Mouse (Mus musculus): Measurements from ENCODE around the gene Ankrd54. TPM values are rescaled to one million over a fixed set of nuclear protein-coding genes. Genes with fewer than 3 reads are reported as not detected.
"Not testable (repeated sequence)": the region's sequence is repeated elsewhere in the genome, so short reads cannot be mapped to it uniquely, and the experiment has no call there.

The Ankrd54 gene
- polyA plus RNA-seq, 1 experiment from 2014 or later, result 59.7 TPM

DNA sequence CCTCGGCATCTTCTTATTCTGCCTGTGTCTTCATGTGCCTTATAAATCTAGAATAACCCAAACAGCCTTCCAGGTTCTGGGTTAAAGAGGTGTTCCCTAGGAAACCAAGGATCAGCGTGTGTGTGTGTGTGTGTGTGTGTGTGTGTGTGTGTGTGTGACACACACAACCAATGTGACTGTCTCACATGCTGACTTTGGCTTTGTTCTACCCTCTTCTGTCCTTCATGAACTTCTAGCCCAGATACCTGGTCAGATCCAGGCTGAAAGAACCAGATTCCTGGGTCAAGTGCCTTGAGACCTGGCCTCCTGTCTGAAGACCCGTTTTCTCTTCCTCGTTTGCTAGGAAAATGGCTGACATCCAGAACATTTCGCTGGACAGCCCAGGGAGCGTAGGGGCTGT lies 21.1 kb downstream of the Ankrd54 start, which contains the start of gene Galr3:
TSS of gene Galr3 (plus strand) at position 301 of the 400 bp plus-strand sequence.
- peak within 1 kb of the TSS; percentile 45 for H3K4me3 ChIP-seq (ENCODE audit: low read depth, low read length)
- DNase-seq (ENCODE audit: low spot score) (no peak), ATAC-seq (ENCODE audit: low FRiP score) (no peak)
- no peak within 1 kb of the TSS for H3K27ac ChIP-seq (ENCODE audit: low read depth, low read length)
- no peaks in the 10 kb centered on the region for H3K36me3 ChIP-seq (ENCODE audit: control insufficient read depth, insufficient read depth, low read length)
- H3K9me3 ChIP-seq (ENCODE audit: control insufficient read depth, low read length), result no peaks in the 10 kb centered on the region
- H3K4me2 ChIP-seq (replicated peaks; ENCODE audit: low read depth, low read length), result peak within 1 kb of the TSS; percentile 93
- 68% methylated on average over 6 of the region's 6 CpGs for WGBS
- peak within 1 kb of the TSS; percentile 27; the same call in 1 of the 2 replicates for H3K9ac ChIP-seq (ENCODE audit: low read depth, low read length)
- H3K27me3 ChIP-seq (ENCODE audit: control insufficient read depth, insufficient read depth, low read length), result peaks cover 33% of the 10 kb centered on the region
- H3K4me1 ChIP-seq (replicated peaks; ENCODE audit: control insufficient read depth, insufficient read depth, low read length), result peaks cover 8% of the 10 kb centered on the region

- Histone ChIP-seq H3K27me3 (ENCODE audit: control insufficient read depth, insufficient read depth, low read length) (peaks cover 33% of the 10 kb centered on the region), H3K4me1 (replicated peaks; ENCODE audit: control insufficient read depth, insufficient read depth, low read length) (peaks cover 8% of the 10 kb centered on the region), H3K4me3 (ENCODE audit: low read depth, low read length) (no peak overlapping the region), H3K9me3 (ENCODE audit: control insufficient read depth, low read length) (no peaks in the 10 kb centered on the region), H3K4me2 (replicated peaks; ENCODE audit: low read depth, low read length) (peak overlapping the region; percentile 29; the same call in 1 of the 2 replicates), H3K36me3 (ENCODE audit: control insufficient read depth, insufficient read depth, low read length) (no peaks in the 10 kb centered on the region), H3K9ac (ENCODE audit: low read depth, low read length) (no peak overlapping the region; the same call in 1 of the 2 replicates), H3K27ac (ENCODE audit: low read depth, low read length) (no peak overlapping the region)
- WGBS, result 22% methylated on average over 24 of the region's 24 CpGs
- peak; percentile 47 for DNase-seq (ENCODE audit: low spot score)
- ATAC-seq (ENCODE audit: low FRiP score), result no peak
Observed at GRCm38 (mm10) chr15:79040501-79041416, 21.9 kb downstream of the Ankrd54 start.

DNA sequence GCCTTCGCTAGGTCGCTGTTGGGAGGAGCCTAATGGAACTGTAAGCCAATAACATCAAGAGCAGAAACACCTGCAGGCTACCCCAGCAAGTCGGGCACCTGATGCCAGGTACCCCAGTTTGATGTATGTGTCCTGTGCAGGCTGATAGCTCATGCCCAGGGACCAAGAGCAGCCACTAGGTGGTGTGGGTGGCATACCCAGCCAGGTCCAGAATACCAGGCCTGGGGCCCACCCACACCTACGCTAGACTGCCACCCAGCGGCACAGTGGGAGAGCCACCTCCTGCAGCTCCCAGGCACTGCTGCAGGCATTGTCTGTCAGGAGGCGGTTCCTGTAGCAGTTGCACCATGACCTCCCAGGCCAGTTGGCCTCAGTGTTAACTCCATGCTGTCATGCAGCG lies 23.8 kb downstream of the Ankrd54 start:
- H3K4me2 ChIP-seq (replicated peaks; ENCODE audit: low read depth, low read length), result no peak overlapping the region
- H3K36me3 ChIP-seq (ENCODE audit: control insufficient read depth, insufficient read depth, low read length), result no peaks in the 10 kb centered on the region
- no peaks in the 10 kb centered on the region for H3K9me3 ChIP-seq (ENCODE audit: control insufficient read depth, low read length)
- peak; percentile 53; the same call in 1 of the 2 replicates for ATAC-seq (ENCODE audit: low FRiP score)
- peaks cover 6% of the 10 kb centered on the region for H3K4me1 ChIP-seq (replicated peaks; ENCODE audit: control insufficient read depth, insufficient read depth, low read length)
- H3K27me3 ChIP-seq (ENCODE audit: control insufficient read depth, insufficient read depth, low read length), result peaks cover 32% of the 10 kb centered on the region
- WGBS, result 22% methylated on average over 7 of the region's 7 CpGs
- DNase-seq (ENCODE audit: low spot score), result peak; percentile 69
- no peak overlapping the region for H3K27ac ChIP-seq (ENCODE audit: low read depth, low read length)
- H3K9ac ChIP-seq (ENCODE audit: low read depth, low read length), result no peak overlapping the region
- H3K4me3 ChIP-seq (ENCODE audit: low read depth, low read length), result no peak overlapping the region

- DNase-seq (ENCODE audit: low spot score) (no peak), ATAC-seq (ENCODE audit: low FRiP score) (no peak)
- 68% methylated on average over 10 of the region's 10 CpGs for WGBS
- Histone ChIP-seq H3K9ac (ENCODE audit: low read depth, low read length) (no peak overlapping the region), H3K27me3 (ENCODE audit: control insufficient read depth, insufficient read depth, low read length) (peaks cover 27% of the 10 kb centered on the region), H3K36me3 (ENCODE audit: control insufficient read depth, insufficient read depth, low read length) (no peaks in the 10 kb centered on the region), H3K27ac (ENCODE audit: low read depth, low read length) (no peak overlapping the region), H3K4me3 (ENCODE audit: low read depth, low read length) (no peak overlapping the region), H3K9me3 (ENCODE audit: control insufficient read depth, low read length) (no peaks in the 10 kb centered on the region), H3K4me1 (replicated peaks; ENCODE audit: control insufficient read depth, insufficient read depth, low read length) (peaks cover 6% of the 10 kb centered on the region), H3K4me2 (replicated peaks; ENCODE audit: low read depth, low read length) (no peak overlapping the region)
Observed at GRCm38 (mm10) chr15:79038331-79038730, 24.4 kb downstream of the Ankrd54 start.

DNA sequence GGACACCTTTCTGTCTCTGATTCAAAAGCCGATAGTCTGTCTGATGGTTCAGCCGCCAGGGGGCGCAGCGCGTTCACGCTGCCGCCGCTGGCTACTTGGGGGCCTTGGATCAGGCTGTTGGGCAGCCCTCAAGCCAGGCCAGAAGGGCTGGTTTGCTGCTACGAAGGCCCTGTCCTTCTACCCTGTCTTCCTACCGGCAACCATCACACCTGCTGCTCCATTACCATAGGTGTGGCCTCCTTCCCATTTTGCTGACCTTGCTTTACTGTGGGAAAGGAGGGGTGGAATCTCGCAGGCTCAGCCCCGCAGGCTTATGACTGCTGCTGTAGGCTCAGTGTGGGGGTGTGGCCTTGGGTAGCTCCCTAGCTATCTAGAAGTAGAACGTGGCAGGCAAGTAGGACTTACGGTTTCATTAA lies 24.8 kb downstream of the Ankrd54 start:
- peak; percentile 90 for DNase-seq (ENCODE audit: low spot score)
- Histone ChIP-seq H3K4me2 (replicated peaks; ENCODE audit: low read depth, low read length) (no peak overlapping the region), H3K27me3 (ENCODE audit: control insufficient read depth, insufficient read depth, low read length) (peaks cover 23% of the 10 kb centered on the region), H3K9me3 (ENCODE audit: control insufficient read depth, low read length) (no peaks in the 10 kb centered on the region), H3K27ac (ENCODE audit: low read depth, low read length) (no peak overlapping the region), H3K4me3 (ENCODE audit: low read depth, low read length) (no peak overlapping the region), H3K9ac (ENCODE audit: low read depth, low read length) (no peak overlapping the region), H3K4me1 (replicated peaks; ENCODE audit: control insufficient read depth, insufficient read depth, low read length) (peaks cover 3% of the 10 kb centered on the region; the same call in 1 of the 2 replicates), H3K36me3 (ENCODE audit: control insufficient read depth, insufficient read depth, low read length) (no peaks in the 10 kb centered on the region)
- 13% methylated on average over 14 of the region's 14 CpGs for WGBS
- no peak for ATAC-seq (ENCODE audit: low FRiP score)

GRCm38 (mm10) chr15:79031908-79032307 lies 30.8 kb downstream of the Ankrd54 start:
- not testable (repeated sequence) for H3K4me3 ChIP-seq (ENCODE audit: low read depth, low read length); H3K27ac ChIP-seq (ENCODE audit: low read depth, low read length); H3K27me3 ChIP-seq (ENCODE audit: control insufficient read depth, insufficient read depth, low read length); ATAC-seq (ENCODE audit: low FRiP score); H3K9ac ChIP-seq (ENCODE audit: low read depth, low read length); DNase-seq (ENCODE audit: low spot score); H3K4me2 ChIP-seq (replicated peaks; ENCODE audit: low read depth, low read length); H3K36me3 ChIP-seq (ENCODE audit: control insufficient read depth, insufficient read depth, low read length); H3K9me3 ChIP-seq (ENCODE audit: control insufficient read depth, low read length); H3K4me1 ChIP-seq (replicated peaks; ENCODE audit: control insufficient read depth, insufficient read depth, low read length)
- WGBS, result 90% methylated on average over 5 of the region's 5 CpGs

DNA sequence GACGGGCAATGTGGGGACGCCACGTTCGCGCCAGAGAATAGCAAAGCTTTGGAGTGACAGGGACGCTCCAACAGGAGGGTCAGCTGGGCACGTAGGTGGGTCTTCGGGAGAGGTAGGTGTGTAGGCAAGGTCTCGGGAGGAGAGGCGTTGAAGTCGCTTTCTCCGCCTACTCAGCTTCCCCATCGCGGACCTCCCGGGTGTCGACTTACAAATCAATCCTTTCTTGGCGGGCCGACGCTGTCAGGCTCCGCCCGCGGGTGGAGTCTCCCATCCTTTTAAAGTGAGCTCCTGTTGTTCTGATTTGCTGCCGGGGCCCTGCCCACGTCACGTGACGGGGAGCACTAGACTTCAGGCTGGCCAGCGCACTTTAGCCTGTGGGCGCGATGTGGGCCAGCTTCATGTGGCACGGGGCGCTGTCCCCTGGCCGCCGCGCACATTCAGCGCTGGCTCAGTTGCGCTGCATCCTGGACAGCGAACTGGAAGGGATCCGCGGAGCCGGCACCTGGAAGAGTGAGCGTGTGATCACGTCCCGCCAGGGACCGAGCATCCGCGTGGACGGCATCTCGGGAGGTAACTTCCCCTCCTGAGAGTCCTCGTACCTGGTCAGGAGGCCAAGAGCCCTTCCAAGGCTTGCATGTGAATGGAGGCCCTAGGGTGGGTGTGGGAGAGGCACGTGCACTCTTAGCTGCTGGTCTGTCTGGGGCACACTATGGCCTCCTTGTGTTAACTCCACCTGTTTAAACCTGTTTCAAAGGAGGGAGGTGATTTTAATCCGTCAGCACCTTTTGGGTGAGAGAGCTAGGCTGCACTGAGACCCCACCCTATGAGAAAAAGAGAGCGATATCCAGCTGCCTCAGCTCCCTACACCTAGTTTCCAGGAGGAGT lies 31.9 kb downstream of the Ankrd54 start:
- no peaks in the 10 kb centered on the region for H3K27me3 ChIP-seq (ENCODE audit: control insufficient read depth, insufficient read depth, low read length)
- DNase-seq (ENCODE audit: low spot score), result peak; percentile 90
- no peak overlapping the region for H3K27ac ChIP-seq (ENCODE audit: low read depth, low read length)
- under 1% methylated on average over 52 of the region's 52 CpGs for WGBS
- peak overlapping the region; percentile 99 for H3K4me2 ChIP-seq (replicated peaks; ENCODE audit: low read depth, low read length)
- peaks cover 5% of the 10 kb centered on the region for H3K4me1 ChIP-seq (replicated peaks; ENCODE audit: control insufficient read depth, insufficient read depth, low read length)
- peak overlapping the region; percentile 100 for H3K9ac ChIP-seq (ENCODE audit: low read depth, low read length)
- peak; percentile 83 for ATAC-seq (ENCODE audit: low FRiP score)
- no peaks in the 10 kb centered on the region for H3K9me3 ChIP-seq (ENCODE audit: control insufficient read depth, low read length)
- no peaks in the 10 kb centered on the region for H3K36me3 ChIP-seq (ENCODE audit: control insufficient read depth, insufficient read depth, low read length)
- H3K4me3 ChIP-seq (ENCODE audit: low read depth, low read length), result peak overlapping the region; percentile 77

- Histone ChIP-seq H3K27me3 (ENCODE audit: control insufficient read depth, insufficient read depth, low read length) (no peaks in the 10 kb centered on the region), H3K4me3 (ENCODE audit: low read depth, low read length) (peak overlapping the region; percentile 77), H3K9ac (ENCODE audit: low read depth, low read length) (peak overlapping the region; percentile 100), H3K36me3 (ENCODE audit: control insufficient read depth, insufficient read depth, low read length) (no peaks in the 10 kb centered on the region), H3K9me3 (ENCODE audit: control insufficient read depth, low read length) (no peaks in the 10 kb centered on the region), H3K4me2 (replicated peaks; ENCODE audit: low read depth, low read length) (peak overlapping the region; percentile 99), H3K4me1 (replicated peaks; ENCODE audit: control insufficient read depth, insufficient read depth, low read length) (peaks cover 5% of the 10 kb centered on the region), H3K27ac (ENCODE audit: low read depth, low read length) (peak overlapping the region; percentile 58)
- DNase-seq (ENCODE audit: low spot score), result peak; percentile 61
- WGBS, result 10% methylated on average over 11 of the region's 11 CpGs
- ATAC-seq (ENCODE audit: low FRiP score), result no peak
Observed at GRCm38 (mm10) chr15:79029519-79030241, 33.0 kb downstream of the Ankrd54 start.

Measured in hindbrain, embryonic 11.5 days (tissue).